Mouse (Mus musculus) layer of hippocampus, adult 9-11 months (tissue): ENCODE results near the gene Runx2.

Experiments used
- DNase-seq: peaks from one replicate; pipeline ENCODE4 v3.0.0; 2022

Runx2 gene

DNA sequence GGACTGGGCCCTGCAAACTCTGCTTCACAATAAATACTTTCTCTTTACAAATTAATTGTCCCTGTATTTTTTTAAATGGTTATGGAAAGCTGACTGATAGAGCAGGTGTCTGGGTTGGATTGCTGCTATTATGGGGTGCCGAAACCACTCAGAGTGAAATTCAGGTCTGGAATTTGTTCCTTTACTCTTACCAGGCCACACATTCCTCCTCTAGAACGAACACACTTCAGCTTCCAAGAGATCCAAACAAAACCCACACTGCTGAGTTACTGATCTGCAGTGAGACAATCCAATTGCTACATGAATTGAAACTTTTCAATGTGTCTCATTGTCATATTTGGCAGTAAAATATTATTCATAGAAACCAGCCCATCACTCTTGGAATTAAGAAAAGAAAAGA is 47.6 kb downstream of the Runx2 start:
- no peak for DNase-seq

DNA sequence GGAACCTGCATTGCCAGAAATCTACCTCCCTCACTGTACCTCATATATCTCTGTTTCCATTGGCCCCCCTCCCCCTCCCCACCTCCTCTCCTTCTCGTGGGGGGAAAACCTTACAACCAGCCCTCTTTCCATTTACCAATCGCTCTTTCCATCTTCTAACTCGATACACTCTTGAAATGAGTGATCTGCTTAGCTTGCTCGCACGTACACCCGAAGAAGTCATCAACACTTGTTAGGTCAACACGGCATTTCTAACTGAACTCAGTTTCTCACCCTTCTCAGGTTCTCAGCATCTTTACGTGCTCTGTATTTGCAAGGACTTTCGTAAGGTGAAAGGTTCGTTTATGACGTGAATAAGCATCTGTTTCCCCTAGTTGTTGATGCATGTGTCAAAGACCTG is 48.3 kb downstream of the Runx2 start:
- no peak for DNase-seq

DNA sequence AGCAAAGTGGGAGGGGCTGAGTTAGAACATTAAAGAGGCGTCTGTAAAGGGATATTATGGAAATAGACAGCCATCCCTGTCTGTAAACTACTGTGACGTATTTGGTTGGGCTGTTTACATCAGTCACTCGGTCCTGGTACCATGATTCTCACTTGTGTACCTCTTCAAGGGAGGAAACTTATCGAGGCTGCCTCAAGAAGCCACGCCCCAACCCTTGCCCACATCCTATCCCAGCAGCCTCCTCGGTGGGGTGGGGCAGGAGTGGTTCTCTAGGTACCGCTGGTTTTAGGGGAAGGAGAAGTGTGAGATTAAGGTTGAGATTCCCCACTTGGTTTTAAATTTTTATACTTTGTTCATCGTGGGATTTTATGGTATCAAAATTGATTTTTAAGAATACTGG is 69.2 kb downstream of the Runx2 start:
- DNase-seq, result no peak

DNA sequence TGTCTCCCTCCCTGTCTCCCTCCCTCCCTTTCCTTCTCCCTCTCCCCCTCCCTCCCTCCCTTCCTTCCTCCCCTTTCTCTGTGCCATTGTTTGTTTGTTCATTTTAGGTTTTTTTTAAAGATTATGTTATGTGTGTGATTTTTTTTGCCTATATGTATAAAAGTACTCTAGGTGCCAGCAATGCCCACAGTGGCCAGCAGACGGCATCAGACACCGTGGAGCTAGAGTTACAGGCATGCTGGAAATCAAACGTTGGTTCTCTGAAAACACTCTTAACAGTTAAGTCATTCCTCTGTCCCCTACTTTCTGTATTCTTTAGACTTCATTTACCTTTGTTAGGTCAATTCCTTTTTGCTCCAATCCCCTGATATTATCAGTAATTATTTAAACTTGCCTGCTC is 70.8 kb downstream of the Runx2 start:
- no peak for DNase-seq

DNA sequence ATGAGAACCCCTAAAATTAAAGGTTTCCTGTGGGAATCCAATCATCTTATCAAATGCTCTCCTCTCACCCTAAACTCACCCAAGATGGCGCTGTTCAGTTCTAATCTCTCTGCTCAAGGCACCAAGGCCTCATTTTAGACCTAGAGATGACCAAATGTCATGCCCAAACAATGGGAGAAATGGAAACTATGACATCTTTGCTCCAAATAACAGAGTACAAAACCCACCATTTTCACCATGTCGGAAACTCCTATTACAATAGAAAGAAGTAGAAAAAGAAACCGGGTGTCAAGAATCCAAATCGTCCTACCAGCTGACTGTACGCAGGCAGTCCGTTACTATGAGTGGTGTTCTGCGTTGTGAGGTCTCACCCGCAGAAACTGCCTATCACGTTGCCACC is 72.4 kb downstream of the Runx2 start:
- no peak for DNase-seq

DNA sequence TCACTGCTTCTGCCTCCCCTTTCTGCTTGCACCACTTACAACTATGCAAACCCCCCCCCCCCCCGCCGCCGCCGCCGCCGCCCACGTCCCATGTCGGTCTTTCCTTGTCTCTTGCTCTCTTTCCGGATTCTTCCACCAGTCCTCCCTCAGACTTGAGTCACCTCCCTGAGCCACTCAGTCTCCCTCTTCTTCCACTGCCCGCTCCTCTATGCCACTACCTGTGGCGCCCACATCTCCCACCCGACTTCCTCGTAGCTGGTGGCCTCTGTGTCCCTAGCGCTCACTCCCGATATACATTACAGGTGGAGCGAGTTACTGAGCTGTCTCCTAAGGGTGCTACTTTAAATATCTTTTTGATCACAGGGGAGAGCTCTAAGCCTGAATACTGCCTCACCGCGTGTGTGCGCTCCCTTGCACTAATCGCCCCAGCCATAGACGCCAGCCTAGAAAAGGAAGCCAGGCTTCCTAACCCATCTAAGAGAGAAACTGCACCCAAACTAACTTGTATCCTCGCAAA is 76.4 kb downstream of the Runx2 start:
- no peak for DNase-seq

DNA sequence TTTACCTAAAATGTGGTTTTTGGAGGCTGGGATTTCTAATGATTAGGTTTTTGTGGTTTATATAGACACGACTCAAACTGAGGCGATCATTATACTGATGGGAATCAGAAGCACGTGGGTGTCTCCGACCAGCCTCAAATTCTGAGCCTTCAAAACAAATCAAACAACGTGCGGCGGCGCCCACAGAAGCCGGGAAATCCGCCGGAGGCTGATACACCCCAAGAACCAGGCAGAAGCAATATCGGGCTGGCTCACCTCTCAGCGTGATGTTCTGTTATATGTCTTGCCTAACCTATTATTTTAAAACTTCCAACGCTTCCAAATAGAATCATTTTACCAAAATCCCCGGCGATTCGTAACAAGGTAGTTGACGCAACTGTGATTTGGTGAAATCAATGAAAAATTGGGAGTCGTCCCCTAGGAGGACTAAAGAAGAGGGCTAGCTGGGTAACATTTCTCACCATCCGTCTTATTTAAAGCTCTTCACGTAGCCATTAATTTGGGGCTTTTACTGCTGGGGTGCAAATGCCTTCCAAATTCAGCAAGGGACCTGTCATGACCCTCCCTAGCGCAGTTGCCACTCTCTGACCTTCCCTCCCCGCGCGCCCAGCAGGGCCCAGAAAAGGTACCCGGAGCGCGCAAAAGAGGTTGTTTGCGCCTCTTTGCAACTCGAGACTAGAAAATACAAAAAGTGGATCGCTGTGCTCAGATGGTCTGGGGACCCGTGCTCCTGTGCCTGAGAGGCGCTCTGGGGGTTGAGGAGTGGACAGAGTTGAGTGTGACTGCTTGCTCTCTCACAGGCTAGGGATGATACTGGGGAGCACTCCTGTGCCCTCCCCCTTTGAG is 77.1 kb downstream of the Runx2 start:
- no peak for DNase-seq

DNA sequence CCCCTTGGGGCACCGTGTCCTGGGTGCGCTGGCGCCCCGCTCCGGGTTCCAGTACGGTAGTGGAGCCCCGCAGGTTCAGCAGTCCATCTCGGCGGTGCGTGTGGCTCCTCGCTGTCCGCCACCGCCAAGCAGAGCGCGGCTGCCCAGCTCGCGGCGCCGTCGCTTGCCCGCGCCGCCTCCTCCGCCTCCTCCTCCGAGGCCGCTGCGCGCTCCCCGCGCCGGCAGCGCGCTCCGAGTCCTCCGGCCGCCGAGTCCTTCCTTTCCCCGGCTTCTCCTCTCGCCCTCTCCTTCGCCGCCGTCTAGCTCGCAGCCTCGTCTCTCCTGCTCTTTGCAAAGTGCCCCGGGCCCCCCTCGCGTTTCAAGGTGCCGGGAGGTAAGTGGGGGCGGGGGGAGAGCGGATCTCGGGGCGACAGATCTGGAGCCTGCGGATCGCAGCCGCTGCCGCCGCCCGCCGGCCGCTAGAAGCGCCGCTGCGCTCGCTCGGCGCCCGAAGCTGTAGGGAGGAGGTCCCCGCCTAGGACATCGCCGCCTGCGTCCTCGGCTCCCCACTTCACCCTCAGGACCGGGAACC is 78.5 kb downstream of the Runx2 start:
- DNase-seq, result peak; percentile 58

DNA sequence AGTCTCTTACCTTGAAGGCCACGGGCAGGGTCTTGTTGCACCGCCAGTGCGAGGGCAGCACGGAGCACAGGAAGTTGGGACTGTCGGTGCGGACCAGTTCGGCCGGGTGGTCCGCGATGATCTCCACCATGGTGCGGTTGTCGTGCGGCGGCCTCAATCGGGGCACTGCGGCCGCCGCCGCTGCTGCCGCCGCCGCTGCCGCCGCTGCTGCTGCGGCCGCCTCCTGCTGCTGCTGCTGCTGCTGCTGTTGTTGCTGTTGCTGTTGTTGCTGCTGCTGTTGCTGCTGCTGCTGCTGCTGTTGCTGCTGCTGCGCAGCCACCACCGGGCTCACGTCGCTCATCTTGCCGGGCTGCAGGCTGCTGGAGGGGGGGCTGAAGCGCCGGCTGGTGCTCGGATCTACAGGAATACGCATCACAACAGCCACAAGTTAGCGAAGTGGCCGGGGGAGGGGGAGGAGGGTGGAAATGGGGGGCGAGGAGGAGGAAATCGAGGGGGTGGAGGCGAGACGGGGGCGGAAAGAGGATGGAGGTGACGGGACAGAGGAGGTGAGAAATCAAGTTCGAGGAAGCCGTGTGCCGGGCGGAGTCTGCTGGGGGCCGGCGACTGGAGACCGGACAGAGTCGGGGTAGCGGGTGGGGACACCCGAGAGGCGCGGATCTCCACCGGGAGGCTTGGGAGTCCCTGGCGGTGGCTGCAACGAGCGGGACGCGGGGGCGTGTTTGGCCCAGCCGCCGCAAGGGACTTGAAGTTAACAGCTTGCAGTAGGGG is 79.2 kb downstream of the Runx2 start:
- DNase-seq, result no peak

DNA sequence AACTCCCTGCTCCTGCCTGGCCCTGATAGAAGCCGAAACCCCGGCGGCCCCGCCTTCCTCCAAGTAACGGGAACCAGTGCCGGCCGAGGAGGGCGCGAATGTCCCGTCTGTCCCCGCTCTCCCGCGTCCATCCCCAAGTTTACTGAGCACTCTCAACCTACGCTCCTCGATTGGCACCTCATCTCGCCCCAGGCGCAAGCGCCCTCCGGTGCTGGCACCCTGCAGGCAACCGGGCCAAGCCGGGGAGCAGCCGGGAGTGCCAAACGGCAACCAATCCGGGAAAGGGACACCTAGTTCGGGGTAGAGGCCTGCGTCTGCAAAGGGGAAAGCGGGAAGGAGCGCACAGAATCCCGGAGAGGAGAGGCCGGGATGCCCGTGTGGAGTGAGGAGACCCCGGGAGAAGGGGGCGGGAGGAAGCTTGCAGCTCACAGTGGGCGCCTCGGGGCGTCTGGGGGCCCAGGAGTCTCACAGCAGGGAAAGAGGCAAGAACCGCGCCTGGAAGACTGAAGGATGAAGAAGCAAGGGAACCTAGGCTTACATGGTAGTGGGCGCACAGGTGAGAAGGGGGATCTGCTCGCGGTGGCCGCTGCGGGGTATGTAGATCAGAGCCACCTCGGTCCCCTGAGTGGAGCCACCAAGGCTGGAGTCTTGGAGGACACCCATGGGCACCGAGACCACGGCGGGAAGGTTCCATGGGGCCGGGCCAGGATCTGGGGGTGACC is 79.9 kb downstream of the Runx2 start:
- DNase-seq, result peak; percentile 40

DNA sequence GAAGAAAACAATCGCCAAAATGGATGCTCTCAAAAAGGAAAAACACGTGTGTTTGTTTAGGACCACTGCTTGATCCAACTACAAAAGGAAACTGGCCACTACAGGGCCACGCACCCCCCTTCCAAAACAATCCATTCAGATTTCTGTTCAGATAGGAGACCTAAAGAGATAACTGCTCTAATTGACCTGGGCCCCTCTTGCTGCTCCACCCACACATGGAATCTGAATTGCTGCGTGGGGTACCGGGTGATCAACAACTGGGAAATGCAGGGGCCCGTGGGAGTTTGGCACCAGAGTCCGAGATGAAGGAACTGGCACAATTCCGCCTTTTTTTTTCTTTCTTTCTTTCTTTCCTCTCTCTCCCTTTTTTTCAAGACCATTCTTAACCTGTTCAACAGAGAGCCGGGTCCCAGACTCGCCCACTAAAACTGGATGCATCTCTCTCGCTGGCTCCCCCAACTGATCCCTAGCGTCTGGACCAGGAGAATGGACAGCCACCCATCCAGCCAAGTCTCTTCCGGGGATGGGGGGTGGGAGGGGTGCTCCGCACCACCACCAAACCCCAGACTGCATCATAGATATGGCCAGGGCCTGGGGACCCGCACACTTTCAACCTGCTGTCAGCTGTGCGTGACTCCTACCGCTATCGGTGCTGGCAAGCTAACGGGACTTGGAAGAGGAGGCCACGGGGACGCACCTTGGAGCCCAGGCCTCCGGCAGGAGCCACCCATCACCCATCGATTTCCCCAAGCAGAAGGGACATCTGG is 80.9 kb downstream of the Runx2 start:
- peak; percentile 37 for DNase-seq

DNA sequence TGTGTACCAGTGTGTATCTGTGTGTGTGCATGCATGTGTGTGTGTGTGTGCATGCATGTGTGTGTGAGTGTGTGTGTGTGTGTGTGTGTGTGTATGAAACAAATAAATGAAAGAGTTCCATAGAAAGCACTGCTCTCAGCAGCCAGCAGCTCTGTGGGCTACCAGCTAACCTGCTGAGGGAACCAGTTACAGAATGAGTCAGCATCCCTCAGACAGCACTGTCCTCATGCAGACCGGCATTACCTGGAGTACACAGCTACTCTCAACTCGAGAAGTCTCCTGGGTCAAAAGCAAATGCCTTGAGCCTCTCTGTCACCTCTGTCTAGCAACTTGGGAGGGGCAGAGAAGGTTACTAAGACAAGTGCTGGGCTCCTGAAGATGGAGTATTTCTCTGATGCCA is 86.1 kb downstream of the Runx2 start:
- no peak for DNase-seq

DNA sequence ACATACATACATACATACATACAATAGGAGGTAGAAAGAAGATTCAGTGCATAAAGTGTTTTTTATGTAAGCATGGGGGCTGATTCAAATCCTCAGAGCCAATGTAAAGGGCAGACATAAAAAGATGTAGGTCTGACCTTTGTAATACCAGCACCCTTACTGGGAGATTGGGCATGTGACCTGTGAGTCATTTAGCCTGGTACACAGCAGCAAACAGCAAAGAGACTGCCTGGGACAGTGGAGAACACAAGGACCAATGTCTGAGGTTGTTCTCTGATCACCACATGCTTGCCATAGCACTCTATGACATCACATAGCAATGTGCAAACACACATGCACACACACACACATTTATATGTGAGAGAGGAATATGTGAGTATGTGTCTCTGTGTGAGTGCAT is 86.9 kb downstream of the Runx2 start:
- no peak for DNase-seq

DNA sequence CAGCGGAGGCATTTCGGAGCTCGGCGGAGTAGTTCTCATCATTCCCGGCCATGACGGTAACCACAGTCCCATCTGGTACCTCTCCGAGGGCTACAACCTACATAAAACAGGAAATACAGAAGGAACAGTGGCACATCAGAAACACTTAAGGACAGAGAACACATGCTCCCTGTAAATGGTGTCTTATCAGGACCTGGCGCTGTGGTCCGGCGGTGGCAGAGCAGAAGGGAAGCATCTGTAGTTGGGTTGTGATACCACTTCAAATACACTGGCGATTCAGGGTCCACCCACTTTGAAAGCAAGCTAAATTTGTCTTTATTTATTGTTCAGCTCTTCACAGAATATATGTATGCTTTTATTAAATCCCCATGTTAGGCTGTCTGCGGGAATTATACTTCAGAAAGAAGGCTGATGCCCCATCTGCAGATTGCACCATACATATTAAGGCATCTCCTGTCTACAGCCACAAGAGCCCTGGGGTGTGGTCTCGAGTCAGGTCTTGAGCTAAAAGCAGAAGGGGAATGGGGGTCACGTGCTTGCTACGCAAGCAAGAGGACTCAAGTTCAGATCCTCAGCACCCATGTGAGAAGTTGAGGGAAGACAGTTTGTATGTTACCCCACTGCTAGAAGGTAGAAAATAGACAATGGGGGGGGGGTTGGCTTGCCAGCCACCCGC is 89.7 kb downstream of the Runx2 start:
- no peak for DNase-seq

DNA sequence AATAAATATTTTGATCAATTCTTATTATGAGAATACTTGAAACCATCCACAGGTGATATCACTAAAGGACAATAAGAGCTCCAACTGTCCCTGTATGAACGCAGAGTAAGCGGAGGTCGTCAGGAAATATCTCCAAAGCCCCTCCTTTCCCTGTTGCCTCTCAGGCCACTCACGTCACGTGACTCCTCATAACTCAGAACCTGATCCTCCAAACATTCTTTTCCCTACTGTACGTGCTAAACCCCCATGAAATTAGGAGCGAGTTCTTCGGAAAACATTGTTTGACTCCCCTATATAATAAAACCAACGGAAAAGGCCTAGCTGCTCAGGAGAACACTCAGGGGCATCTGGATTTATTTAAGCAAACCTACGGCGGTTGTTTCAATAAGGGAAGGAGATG is 90.3 kb downstream of the Runx2 start:
- DNase-seq, result no peak

DNA sequence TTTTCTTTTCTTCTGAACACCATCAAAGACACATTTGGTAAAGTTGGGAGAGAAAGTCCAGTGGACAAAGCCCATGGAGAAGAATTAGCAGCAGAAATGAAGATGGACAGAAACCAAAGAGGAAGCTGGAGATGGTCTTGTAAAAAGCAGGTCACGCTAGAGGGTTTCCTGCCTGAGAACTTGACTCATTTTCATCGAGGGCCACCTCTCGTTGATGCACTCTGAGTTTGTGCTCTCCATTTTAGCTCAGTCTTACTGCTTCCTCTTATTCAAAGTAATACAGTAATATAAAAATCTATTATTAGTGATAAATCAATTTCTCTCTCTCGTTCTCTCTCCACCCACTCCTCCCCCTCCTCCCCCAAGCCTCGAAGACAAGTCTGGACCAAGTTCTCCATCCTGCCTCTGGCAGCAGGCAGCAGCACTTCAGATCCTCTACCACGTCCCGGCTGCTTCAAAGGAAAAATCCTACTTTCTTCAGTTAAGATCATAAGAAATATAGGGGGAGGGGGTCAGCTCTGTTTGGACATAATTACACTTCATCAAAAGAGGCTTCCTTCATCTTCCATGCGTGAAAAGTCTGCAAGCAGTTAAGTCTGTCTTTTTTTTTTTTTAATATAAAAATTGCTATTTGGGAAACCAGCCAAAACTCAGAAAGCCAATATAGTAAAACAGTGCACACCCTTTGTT is 92.3 kb downstream of the Runx2 start:
- DNase-seq, result no peak

DNA sequence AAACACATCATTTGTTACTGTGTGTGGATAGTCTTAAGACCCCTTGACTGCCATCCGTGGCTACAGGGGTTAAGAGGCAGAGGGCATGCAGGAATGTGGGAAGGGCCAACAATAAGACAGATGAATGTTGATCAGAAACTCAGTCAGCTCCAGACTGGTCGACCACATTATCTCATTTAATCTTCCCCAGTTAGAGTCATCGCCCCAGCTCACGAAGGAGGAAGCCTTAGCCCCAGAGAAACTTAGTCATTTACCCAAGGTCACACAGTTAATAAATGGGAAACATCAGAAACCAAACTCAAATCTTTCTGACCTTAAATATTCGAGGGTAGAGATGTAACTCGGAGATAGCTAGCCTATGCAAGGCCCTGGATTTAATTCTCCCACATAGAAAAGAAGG is 96.0 kb downstream of the Runx2 start:
- DNase-seq, result no peak

DNA sequence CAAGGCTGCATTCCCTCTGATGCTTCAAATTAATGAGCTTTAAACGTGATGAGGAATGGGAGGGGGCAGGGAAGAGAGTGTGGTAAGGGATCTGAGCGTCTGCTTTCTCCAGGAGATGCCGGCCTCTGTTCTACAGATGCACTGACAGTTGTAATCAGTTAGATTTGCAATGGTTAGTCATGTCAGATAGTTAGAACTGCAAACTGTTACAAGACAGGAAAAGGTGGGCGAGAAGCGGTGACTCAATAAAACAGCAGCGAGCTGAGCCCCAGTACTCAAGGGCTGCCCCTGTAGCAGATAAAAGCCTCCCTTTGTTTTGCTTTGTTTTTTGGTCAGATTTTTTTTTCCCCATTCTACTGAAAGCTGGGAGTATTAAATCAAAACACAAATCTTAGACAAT is 96.6 kb downstream of the Runx2 start:
- DNase-seq, result peak; percentile 48

DNA sequence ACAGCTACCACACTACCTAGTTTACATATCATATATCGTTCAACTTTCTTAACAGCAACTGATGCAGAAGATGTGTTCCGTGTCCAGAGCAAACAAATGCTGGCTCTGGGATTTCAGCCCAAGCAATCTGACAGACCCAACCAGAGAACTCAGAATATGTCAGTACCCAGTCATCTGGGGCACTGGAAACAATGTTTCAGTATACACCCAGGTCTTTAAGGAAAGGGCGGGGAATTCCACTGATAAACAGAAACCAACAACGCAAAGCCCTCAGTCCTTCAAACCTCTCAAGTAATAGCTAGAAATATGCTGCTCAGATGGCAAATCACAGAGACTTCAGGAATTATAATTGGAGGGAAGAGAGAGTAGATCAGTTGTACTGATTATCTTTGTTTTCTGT is 100.5 kb downstream of the Runx2 start:
- no peak for DNase-seq

DNA sequence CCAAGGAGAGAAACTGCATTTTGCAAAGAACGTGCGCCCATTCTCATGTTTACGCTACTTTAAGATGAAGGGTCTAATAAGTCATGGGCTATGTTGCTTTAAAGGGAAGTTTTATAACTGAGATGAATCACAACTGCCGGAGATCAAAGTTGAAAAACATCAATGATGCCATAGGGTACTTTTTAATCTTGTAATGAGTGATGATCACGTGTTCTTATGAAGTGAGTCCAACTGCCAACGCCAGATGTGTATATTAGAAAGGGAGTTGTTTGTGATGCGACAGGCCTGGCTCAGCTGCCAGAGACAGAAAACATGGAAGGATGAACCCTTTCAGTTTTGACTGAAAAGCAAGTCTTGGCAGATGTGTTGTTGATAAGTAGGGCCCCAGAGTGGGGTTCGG is 101.2 kb downstream of the Runx2 start:
- no peak for DNase-seq
